Mouse (Mus musculus): Measurements from ENCODE around the gene Gm20431. TPM values are rescaled to one million over a fixed set of nuclear protein-coding genes. Genes with fewer than 3 reads are reported as not detected.
"Not testable (repeated sequence)": the region's sequence is repeated elsewhere in the genome, so short reads cannot be mapped to it uniquely, and the experiment has no call there.

The Gm20431 gene
- total RNA-seq, 2 experiments from 2014 or later = 23.0 to 26.1 TPM

DNA sequence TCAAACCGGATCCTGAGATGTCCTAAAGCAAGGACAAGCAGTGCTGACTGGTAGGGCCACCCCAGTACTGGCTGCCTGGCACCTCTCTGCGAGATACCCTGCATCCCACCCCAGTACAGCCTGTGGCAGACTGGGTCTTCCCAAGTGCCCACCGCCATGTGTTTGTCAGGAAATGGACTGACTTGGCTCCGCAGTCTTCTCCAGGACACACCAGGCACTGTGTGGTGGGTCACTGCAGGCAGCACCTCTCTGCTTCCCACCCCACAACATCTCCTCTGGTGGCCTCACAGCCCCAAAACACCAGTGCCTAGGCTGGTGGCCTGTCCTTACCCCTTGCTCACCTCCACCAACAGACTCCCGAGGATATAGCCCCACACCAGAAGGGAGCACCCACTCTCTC, 30.9 kb downstream of the Gm20431 start:
- no peak for DNase-seq

DNA sequence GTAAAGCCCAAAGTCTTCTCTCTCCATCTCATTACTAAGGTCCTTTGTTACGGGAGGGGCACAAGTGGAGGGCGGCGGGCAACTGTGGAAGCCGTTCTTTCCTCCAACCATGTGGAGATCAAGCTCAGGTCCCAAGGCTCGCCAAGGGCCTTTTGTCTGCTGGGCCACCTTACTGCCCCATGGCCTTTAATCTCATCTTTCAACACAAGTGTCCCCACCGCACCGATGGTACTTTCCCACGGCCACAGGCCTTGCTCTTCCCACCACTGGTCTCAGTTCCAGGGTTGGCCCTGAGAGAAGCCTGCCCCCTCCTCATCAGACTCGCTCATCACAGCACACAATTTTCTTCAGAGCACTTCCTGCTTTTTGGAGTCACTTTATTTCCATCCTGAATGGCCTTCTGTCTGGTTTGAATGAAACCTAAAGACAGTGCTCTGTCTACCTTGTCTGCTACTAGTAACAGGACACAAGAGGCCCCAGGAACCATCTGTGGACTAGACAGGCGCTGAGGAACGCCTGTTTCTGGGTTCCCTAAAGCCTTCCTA, 31.6 kb downstream of the Gm20431 start:
- no peak for DNase-seq

DNA sequence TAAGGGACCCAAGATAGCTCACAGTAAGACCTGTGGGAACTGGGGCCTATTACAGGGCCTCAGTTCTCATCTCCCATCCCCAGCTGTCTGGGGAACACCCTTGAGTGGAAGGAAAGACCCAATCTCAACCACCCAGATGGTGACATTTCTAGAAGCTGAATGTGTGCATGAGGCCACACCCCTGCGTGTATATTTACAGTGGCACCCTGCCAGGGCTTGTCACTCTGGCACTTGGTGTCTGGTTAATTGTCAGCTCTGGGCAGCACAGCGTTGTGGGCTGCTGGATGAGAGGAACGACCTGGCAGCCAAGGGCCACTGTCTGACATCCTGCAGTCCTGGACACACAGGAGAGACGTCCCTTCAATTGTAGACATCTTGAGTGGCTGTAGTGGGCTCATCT, 32.4 kb downstream of the Gm20431 start:
- peak; percentile 69 for DNase-seq

DNA sequence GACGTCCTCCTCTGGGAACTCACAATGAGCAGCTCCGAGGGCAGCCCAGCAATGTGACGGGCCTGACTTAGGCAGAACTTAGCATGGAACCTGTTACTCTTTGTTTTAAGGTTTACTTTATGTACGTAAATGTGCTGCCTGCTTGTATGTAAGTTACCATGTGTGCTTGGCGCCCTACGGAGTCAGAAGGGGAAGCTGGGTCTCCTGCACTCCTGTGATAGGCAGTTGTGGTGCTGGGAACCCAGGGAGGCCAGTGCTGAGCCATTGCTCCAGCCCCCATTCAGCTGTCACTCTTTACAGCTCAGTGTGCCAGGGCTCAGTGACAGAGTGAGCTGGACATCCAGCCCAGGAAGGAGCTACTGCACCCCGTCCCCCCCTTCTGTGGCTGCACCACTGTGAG, 34.3 kb downstream of the Gm20431 start:
- DNase-seq = no peak

DNA sequence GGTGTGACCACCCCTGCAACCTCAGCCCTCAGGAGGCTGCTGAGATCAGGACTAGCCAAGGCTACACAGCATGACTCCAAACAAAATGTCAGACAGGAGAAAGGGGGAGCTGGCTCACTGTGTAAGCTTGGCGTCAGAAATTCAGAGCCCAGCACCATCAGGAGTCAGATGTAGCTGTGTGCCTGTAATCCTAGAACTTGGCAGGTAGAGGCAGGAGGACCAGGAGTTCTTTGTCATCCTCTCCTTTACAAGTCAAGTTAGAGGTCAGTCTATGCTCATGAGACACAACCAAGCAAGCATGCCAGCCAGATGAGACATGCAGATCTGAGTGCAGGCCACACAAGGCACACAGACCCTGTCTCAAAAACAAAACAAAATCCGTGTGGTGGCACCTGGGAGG, 35.6 kb downstream of the Gm20431 start:
- no peak for DNase-seq

DNA sequence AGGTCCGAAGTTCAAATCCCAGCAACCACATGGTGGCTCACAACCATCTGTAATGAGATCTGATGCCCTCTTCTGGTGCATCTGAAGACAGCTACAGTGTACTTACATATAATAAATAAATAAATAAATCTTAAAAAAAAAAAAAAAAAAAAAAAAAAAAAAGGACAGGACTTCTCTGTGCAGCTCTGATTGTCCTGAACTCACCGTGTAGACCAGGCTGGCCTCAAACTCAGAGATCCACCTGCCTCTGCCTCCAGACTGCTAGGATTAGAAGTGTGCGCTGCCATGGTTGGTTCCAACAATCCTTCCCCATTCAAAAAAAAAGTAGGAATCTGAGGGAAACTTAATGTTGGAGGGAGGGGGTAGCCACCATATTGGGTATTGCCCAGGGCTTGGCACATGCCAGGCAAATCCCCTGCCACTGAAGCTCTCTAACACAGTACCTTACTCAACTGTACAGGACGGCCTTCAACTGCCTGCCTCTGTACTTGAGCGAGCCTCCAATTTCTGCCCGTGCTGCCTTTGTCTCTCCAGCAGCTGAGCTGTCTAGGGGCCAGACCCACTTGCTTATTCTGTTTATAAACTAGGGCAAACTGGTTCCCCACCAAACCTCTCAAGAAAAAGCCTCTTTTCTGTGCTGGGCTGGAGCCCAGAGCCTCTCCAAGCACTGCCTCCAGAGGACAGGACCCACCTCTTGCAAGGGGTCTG, 36.8 kb downstream of the Gm20431 start:
- DNase-seq = no peak

GRCm38 (mm10) chr2:167622965-167623364, 38.3 kb downstream of the Gm20431 start:
- no peak for DNase-seq

DNA sequence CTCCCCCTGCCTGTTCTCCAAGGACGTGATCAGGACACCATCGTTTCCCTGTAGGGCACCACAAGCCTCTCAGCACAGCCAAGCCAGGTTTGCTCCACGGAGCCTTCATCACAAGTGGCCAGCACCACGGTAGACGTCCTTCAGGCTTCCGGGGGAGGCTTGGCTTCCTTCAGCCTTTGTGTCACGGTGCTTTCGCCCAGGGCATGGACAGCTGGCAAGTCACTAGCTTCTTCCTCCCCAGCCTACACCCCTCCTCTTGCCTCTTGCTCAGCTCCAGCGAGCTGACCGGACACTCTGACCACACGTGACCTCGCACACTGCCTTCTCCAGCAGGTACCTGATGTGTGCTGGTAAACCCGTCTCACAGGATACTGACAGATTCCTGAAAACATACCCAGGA, 38.9 kb downstream of the Gm20431 start:
- DNase-seq = no peak

GRCm38 (mm10) chr2:167621255-167622087, 39.8 kb downstream of the Gm20431 start:
- DNase-seq = no peak

DNA sequence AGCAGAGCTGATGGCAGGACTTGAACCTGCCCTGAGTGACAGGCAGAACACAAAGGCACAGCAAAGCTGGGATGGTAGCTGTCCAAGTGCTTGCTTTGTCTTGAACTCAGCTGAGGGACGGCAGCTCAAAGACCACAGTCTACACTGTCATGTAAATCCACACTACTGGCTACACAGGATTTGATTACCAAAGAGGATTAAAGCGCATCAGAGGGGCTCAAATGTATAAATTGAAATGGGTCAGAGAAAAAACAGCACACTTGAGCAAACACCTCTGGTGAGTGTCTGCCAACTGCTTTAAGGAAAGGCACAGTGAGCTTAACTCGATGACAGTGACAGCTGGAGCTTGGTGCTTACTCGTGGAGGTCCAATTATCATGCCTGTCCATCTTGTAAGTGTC, 43.8 kb downstream of the Gm20431 start:
- DNase-seq = no peak

GRCm38 (mm10) chr2:167617034-167617433, 44.3 kb downstream of the Gm20431 start:
- DNase-seq = no peak

- DNase-seq = not testable (repeated sequence)
These were observed 48.0 kb downstream of the Gm20431 start for GRCm38 (mm10) chr2:167613335-167613734.

GRCm38 (mm10) chr2:167612122-167612521, 49.2 kb downstream of the Gm20431 start:
- DNase-seq = no peak

DNA sequence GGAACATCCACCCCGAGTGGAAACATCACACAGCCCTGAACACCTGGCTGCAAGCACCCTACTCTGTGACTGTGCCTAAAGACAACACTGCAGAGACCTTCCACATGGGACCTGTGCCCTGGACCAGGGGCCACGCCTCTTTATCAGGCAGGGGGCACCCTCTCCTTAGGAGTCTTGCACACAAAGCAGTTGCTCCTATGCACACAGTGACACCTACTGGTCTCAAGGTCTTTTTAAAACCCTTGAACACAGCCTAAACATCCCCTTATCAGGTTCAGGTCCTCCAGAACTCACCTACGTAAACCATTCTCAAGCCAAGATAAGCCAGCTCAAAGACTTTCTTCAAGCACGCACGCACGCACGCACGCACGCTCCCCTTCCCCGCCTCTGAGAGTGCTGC, 50.0 kb downstream of the Gm20431 start:
- DNase-seq = no peak

DNA sequence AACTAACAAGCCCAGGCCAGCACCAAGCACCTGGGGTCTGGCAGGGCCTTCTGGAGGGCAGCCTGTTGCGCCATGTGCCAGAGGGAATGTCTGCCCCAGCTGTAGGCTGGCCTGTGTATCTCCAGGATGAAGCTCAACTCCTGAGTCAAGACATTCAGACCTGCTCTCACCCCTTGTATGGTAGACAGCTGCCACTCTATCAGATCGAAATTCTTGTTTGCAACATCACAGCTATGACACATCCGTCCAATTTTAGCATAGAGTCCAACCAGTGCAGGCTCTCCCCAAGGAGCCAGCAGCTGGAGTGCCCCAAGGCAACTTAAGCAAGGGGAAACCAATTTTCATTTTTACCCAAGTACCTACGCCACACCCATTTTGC, 54.6 kb downstream of the Gm20431 start:
- DNase-seq = no peak

GRCm38 (mm10) chr2:167605817-167606744, 55.2 kb downstream of the Gm20431 start:
- no peak for DNase-seq

DNA sequence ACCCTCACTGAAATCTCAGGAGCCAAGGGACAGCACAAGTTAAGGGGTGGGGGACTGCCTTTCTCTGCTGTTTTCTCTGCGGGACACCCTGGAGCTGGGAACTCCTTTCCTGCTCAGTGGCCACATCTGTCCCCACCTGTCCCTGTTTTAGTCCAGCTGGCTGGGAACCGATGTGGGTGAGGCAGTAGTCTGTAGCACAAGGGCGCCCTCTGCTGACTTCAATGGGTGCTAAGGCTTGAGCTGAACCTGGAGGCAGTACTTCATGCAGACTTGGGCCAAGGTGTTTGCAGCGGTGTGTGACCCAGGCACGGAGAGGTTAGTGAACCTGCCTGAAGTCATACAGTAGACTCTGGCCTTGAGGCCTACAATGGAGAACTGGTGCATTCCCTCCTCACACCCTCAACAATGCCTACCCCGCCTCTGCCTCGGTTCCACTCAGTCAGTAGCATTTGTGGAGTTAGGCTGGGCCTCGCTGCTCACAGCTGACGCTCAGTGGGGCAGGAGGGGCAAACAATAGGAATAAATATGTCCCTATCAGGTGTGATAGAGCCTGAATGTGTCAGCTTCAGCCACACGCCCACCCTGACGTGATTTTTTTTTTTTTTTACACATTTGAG, 56.0 kb downstream of the Gm20431 start:
- DNase-seq = peak; percentile 96

DNA sequence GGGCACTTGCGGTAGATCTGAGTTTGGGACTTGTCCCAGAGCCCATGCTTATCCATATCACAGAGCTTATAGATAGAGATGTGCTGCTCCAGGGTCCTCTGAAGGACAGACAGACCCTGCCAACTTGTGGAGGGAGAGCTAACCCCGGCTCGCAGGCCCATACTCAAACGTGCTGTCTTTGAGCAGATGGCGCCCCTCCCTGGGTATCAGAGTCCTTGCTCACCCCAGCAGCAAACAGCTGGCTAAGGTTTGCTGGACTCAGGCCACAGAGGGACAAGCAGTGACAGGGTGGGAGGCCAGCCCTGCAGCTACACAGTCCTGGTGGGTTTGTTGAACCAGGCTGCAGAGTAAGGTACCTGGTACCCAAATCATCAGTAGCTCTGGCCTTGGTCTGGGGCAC, 58.3 kb downstream of the Gm20431 start:
- DNase-seq = peak; percentile 63

DNA sequence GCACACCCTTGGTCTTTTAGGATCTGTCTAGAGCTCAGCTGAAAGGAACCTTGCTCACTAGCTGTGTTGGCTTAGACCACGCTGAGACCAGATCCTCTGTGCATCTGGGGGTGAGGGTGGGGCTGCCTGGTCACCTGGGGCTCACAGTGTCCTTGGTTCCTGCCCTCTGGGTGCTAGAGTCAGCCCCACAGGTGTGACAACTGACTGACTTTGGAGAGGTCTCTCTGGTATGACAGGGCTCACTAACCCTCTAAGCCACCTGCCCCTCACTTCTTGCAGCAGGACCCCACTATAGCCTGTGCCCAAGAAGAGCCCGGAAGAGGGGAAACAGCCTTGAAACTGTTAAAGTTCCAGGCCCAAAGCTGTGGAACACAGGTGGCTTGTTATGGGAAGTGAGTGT, 58.9 kb downstream of the Gm20431 start:
- no peak for DNase-seq

- no peak for DNase-seq
These were observed 60.8 kb downstream of the Gm20431 start for GRCm38 (mm10) chr2:167600481-167600995.

DNA sequence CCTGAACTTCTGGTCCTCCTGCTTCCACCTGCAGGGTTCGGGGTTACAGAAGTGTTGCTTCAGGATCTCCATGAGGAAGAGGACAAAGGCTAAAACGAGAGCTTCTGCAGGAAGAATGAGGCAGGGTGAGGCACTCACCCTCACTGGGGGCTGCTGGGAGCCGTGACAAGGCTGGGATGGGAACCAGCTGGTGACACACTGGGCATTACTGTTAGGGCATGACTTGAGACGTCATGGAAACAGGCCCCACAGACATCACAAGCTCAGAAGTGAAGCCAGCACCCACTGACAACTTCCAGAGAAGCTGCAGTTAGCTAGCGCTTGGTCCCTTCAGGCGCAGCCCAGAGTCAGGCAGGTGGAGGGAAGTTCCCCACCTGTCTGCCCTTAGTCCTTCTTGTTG, 61.4 kb downstream of the Gm20431 start:
- no peak for DNase-seq

DNA sequence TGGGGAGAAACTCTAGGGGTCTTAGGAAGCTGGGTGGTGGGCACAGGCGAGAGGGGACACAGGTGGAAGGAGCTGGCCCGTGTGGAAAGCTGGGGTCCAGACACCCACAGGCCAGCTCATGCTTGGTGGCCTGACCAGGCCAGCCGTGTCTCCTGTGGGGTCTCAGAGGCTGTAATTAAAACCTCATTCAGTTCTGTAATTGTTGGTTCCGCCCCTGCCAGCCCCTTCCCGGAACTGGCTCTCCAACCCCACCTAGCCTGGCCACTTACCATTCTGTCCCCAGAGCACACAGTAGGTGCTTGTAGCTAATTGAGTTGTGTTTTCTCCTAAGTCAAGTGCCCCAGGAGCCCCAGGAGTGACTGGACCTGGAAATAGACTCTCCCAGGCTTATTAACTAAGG, 62.1 kb downstream of the Gm20431 start:
- DNase-seq = no peak

All from heart, postnatal 4 days (tissue).